Mouse (Mus musculus): Measurements from ENCODE around the gene Icos.

DNA sequence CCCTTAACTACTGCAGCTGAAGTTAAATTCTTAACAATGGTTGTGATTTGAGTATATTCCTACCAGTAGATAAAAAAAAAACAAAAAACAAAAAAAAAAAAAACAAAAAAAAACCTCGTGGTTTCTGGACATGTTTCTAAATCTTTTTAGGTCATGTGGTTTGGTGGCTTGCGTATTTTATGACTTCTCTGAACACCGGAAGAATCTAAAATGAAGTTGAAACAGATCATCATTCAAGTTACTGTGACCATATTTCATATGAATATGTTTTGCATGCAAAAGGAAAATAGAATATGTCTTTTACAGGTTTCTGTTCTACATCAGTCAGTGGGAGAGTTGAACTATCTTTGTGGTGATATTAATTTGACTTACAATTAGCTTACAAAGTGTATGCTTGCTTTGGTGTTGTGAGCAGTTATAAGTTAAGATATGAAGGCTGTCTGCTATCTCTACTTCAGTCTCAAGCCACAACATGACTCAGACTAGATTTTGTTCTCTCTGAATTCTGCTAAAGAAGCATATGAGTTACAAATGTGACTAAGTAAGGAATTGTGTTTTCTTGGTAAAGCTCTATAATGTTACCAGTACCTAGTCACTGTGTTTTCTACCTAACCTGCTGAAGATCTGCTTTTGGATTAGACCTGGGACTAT, 68.5 kb downstream of the Icos start:
- TF ChIP-seq CTCF (IDR thresholded peaks at IDR 0.05; ENCODE audit: low read depth, low read length) (no peak), POLR2A (IDR thresholded peaks at IDR 0.05; ENCODE audit: borderline replicate concordance, low read depth, low read length) (no peak)
